Mouse (Mus musculus) hindbrain, embryonic 16.5 days (tissue): ENCODE measurements around the gene Rab9. TPM values are rescaled to one million over a fixed set of nuclear protein-coding genes. Genes with fewer than 3 reads are reported as not detected.

ENCODE experiments used
- ATAC-seq: fragments of 200-750 bp; cut with Nextera tagmentation; 2 replicates; pipeline ENCODE4 v1.8.0; 2017; ENCODE audit warnings: moderate TSS enrichment, moderate library complexity
- H3K27ac ChIP-seq: fragments of 300-500 bp; sonication (generic); 2 replicates; pipeline ENCODE4 v1.5.1; 2014; ENCODE audit warnings: low read depth, mild to moderate bottlenecking, control low read depth, low read length, moderate library complexity
- H3K27me3 ChIP-seq: fragments of 300-500 bp; sonication (generic); replicated peaks from 2 replicates; pipeline ENCODE4 v1.6.1; 2014; ENCODE audit warnings: low read length; ENCODE audit not compliant: control insufficient read depth, insufficient read depth
- H3K36me3 ChIP-seq: fragments of 300-500 bp; sonication (generic); 2 replicates; pipeline ENCODE4 v1.6.1; 2014; ENCODE audit warnings: mild to moderate bottlenecking, low read length, moderate library complexity, mixed read lengths; ENCODE audit not compliant: control insufficient read depth, insufficient read depth
- H3K4me1 ChIP-seq: fragments of 300-500 bp; sonication (generic); 2 replicates; pipeline ENCODE4 v1.6.1; 2014; ENCODE audit warnings: low read depth, low read length; ENCODE audit not compliant: control insufficient read depth, insufficient read depth
- H3K4me2 ChIP-seq: fragments of 300-500 bp; sonication (generic); 2 replicates; pipeline ENCODE4 v1.6.1; 2014; ENCODE audit warnings: mild to moderate bottlenecking, low read length, control low read depth, moderate library complexity
- H3K4me3 ChIP-seq: fragments of 300-500 bp; sonication (generic); 2 replicates; pipeline ENCODE4 v1.5.1; 2014; ENCODE audit warnings: mild to moderate bottlenecking, low read length, control low read depth, moderate library complexity
- H3K9ac ChIP-seq: fragments of 300-500 bp; sonication (generic); 2 replicates; pipeline ENCODE4 v1.6.1; 2014; ENCODE audit warnings: low read depth, mild to moderate bottlenecking, control low read depth, low read length, moderate library complexity
- H3K9me3 ChIP-seq: fragments of 300-500 bp; sonication (generic); 2 replicates; pipeline ENCODE4 v1.6.1; 2014; ENCODE audit warnings: mild to moderate bottlenecking, low read length, moderate library complexity; ENCODE audit not compliant: control insufficient read depth
- WGBS: fragments of 180-500 bp; shearing (Covaris S2); extraction: QIAGEN DNeasy Blood & Tissue Kit; methylation state at CpG from one replicate; pipeline ENCODE4 v1.1.7; 2014; 5-methylcytosine and 5-hydroxymethylcytosine counted together
- polyA plus RNA-seq: library from polyadenylated mRNA; unstranded; fragments of >200 nt; fragmentation: Nextera tagmentation; extraction: Ambion mirVana; gene quantifications from 2 replicates; pipeline ENCODE4 v1.2.1, GENCODE M21; 2015

The Rab9 gene
- polyA plus RNA-seq, 1 experiment from 2014 or later = 53.5 TPM

DNA sequence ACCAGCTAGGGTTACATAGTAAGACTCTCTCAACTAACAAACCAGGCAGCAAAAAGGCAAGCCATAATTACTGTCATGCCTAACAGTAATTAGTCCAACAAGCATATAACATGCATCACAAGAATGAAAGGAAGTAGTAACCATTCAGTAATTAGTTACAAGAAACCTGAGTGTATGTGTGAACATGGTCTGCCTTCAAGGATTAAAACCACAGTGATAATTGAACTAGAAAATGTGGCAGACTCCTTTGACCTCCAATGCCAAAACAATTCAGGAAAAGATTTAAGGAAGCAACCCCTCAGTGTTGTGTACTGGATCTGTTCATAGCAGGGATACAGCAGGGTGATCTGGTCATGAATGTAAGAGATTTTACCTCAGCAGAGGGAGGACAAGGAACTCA lies 31.4 kb upstream of the Rab9 start:
- H3K4me1 ChIP-seq = no peaks in the 10 kb centered on the region
- no peak overlapping the region for H3K4me3 ChIP-seq
- no peak for ATAC-seq
- H3K36me3 ChIP-seq = no peaks in the 10 kb centered on the region
- no peak overlapping the region for H3K9ac ChIP-seq
- no peak overlapping the region for H3K27ac ChIP-seq
- H3K9me3 ChIP-seq = no peaks in the 10 kb centered on the region
- no peak overlapping the region for H3K4me2 ChIP-seq
- H3K27me3 ChIP-seq = no peaks in the 10 kb centered on the region

DNA sequence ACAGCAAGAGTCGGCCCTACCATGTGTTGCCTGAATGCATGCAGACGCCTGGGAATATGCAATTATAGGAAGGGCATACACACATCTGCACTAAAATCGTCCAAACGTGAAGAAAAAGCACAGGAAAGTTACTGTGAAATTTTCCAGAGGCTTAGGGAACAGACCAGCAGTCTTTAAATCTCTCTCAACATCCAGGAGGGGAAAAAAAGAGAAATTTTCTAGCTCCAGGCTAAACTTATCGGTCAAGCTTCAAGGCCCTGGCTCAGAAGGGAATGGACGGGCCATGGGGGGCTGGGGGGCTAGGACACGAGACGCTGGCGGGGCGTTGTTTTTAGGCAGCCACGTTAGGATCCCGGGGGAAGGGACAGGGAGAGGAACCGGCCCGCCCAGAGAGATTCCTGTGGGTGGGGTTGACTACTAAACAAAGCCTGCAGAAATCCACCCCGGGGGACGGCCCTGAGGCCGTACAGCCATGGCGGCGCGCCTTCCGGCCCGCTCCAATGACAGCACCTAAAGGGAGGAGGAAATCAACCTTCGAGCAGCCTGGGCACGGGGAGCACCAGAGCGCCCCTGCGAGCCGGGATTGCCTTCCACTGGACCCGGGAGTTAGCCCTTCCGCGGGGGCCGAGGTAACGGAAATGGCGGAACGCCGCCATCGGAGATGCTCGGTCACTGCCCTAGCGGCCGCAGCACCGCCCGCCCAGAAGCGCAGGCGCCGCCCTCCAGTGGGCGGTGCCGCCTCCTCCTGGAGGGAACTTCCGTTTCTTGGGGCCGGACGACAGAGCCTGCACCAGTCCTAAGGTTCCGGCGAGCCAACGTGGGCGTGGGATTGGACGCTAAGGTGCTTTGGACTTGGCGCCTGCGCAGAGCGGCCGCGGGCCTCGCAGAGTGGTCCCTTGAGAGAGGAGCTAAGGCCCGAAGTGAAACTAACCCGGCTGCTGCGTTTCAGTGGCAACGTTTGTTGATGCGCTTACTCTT lies 30.4 kb upstream of the Rab9 start:
- peak; percentile 99 for ATAC-seq
- Histone ChIP-seq H3K4me2 (peak overlapping the region; percentile 55), H3K9me3 (no peaks in the 10 kb centered on the region), H3K9ac (peak overlapping the region; percentile 80), H3K36me3 (no peaks in the 10 kb centered on the region), H3K27ac (peak overlapping the region; percentile 98), H3K4me1 (no peaks in the 10 kb centered on the region), H3K27me3 (no peaks in the 10 kb centered on the region), H3K4me3 (peak overlapping the region; percentile 56)
- 17% methylated on average over 37 of the region's 65 CpGs for WGBS

DNA sequence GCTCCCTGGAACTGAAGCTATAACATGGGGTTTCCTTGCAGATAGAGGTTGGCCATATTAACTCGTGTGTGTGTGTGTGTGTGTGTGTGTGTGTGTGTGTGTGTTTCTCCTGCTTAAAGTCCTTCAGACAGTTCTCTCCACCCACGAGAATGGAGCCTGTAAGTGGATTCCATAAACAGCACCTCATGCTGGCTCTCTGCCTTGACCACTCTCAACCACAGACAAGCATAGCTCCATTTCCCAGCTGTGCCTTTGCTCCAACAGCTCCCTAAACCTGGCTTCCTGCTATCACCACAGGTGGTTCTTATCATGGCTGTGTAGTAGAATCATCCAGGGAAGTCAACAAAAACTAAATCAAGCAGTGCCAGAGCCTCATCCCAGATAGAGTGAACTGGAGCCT lies 24.8 kb upstream of the Rab9 start:
- Histone ChIP-seq H3K4me1 (no peaks in the 10 kb centered on the region), H3K4me3 (no peak overlapping the region), H3K4me2 (no peak overlapping the region), H3K27ac (no peak overlapping the region), H3K9me3 (no peaks in the 10 kb centered on the region), H3K36me3 (no peaks in the 10 kb centered on the region), H3K27me3 (no peaks in the 10 kb centered on the region), H3K9ac (no peak overlapping the region)
- 80% methylated on average over 2 of the region's 2 CpGs for WGBS
- ATAC-seq = no peak

GRCm38 (mm10) chrX:166499496-166500190 lies 20.0 kb upstream of the Rab9 start:
- Histone ChIP-seq H3K36me3 (no peaks in the 10 kb centered on the region), H3K27me3 (no peaks in the 10 kb centered on the region), H3K27ac (no peak overlapping the region), H3K9ac (no peak overlapping the region), H3K4me1 (no peaks in the 10 kb centered on the region), H3K4me2 (no peak overlapping the region), H3K9me3 (no peaks in the 10 kb centered on the region), H3K4me3 (no peak overlapping the region)
- ATAC-seq = no peak
- 67% methylated on average over 1 of the region's 1 CpGs for WGBS

- no peaks in the 10 kb centered on the region for H3K9me3 ChIP-seq
- no peak overlapping the region for H3K4me3 ChIP-seq
- no peaks in the 10 kb centered on the region for H3K27me3 ChIP-seq
- ATAC-seq = peak; percentile 40; the same call in 1 of the 2 replicates
- H3K4me2 ChIP-seq = no peak overlapping the region
- no peak overlapping the region for H3K27ac ChIP-seq
- H3K4me1 ChIP-seq = no peaks in the 10 kb centered on the region
- H3K9ac ChIP-seq = no peak overlapping the region
- H3K36me3 ChIP-seq = no peaks in the 10 kb centered on the region
- WGBS = 34% methylated on average over 4 of the region's 4 CpGs
These were observed 18.1 kb upstream of the Rab9 start for GRCm38 (mm10) chrX:166497771-166498170.

DNA sequence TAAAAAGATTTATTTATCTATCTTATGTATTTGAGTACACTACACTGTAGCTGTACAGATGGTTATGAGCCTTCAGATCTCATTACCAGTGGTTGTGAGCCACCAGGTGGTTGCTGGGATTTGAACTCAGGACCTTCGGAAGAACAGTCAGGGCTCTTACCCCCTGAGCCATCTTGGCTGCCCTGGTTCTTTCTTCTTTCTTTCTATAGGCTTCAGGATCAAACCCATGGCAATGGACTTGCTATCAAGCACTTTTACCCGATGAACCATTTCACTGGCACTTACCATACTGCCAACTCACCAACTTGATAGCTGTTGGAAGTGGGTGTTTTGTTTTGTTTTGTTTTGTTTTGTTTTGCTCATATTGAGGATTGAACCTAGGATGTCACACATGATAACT lies 15.4 kb upstream of the Rab9 start:
- 95% methylated on average over 2 of the region's 2 CpGs for WGBS
- H3K9ac ChIP-seq = no peak overlapping the region
- H3K4me1 ChIP-seq = no peaks in the 10 kb centered on the region
- no peaks in the 10 kb centered on the region for H3K9me3 ChIP-seq
- H3K36me3 ChIP-seq = no peaks in the 10 kb centered on the region
- H3K27ac ChIP-seq = no peak overlapping the region
- H3K4me3 ChIP-seq = no peak overlapping the region
- ATAC-seq = no peak
- no peaks in the 10 kb centered on the region for H3K27me3 ChIP-seq
- H3K4me2 ChIP-seq = no peak overlapping the region

DNA sequence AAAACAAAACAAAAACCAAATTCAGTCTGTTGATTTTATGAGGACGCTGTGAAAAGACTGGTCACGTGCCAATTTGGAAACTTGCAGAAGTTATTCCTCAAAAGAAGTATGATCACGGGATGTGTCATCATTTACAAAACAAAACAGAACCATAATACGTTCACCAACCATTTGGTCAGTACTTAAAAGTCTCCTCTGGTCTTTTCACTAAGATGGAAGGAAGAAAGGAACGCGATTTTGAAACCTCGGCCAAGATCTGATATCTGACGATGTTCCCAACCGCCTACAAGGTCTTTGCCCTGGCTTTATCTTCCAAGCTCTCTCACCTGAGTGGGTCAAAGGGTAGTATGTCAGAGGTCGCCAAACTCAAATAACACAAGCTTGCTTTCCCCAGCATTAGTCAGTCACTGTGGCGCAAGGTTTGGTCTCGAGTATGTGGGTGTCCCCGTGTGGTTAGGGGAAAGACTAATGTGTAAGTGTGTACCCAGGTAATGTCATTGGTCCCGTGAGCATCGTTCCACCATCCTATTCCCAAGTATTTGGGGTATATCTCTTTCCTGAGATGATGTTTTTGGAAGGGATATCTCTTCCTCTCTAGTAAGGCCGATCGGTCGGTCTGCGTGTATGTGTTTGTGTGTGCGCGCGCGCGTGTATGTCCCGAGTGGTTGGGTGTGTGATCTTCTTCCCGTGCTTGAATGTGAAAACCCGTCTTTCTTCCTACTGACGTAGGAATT lies 869 bp downstream of the Rab9 start:
- Histone ChIP-seq H3K27ac (peak overlapping the region; percentile 82), H3K9ac (peak overlapping the region; percentile 77), H3K4me2 (peak overlapping the region; percentile 61), H3K27me3 (no peaks in the 10 kb centered on the region), H3K4me3 (peak overlapping the region; percentile 61), H3K4me1 (no peaks in the 10 kb centered on the region; the same call in none of the 2 replicates), H3K9me3 (no peaks in the 10 kb centered on the region), H3K36me3 (no peaks in the 10 kb centered on the region)
- peak; percentile 44 for ATAC-seq
- WGBS = 17% methylated on average over 28 of the region's 28 CpGs

- Histone ChIP-seq H3K9ac (no peak overlapping the region; the same call in 1 of the 2 replicates), H3K27ac (no peak overlapping the region), H3K4me3 (peak overlapping the region; percentile 14; the same call in 1 of the 2 replicates), H3K4me2 (peak overlapping the region; percentile 61), H3K36me3 (no peaks in the 10 kb centered on the region), H3K27me3 (no peaks in the 10 kb centered on the region), H3K9me3 (no peaks in the 10 kb centered on the region), H3K4me1 (no peaks in the 10 kb centered on the region; the same call in none of the 2 replicates)
- WGBS = 62% methylated on average over 6 of the region's 6 CpGs
- ATAC-seq = no peak
These were observed 2.3 kb downstream of the Rab9 start for GRCm38 (mm10) chrX:166477393-166477792.
